Mouse (Mus musculus): ENCODE measurements around the gene Ralbp1. TPM values are rescaled to one million over a fixed set of nuclear protein-coding genes. Genes with fewer than 3 reads are reported as not detected.

Gene Ralbp1
- polyA plus RNA-seq, 1 experiment = 12.8 TPM

GRCm38 (mm10) chr17:65924218-65924617 lies 38.6 kb upstream of the Ralbp1 start:
- no peaks in the 10 kb centered on the region for H3K4me1 ChIP-seq (ENCODE audit: control insufficient read depth, insufficient read depth, low read length)
- no peaks in the 10 kb centered on the region for H3K27me3 ChIP-seq (ENCODE audit: control insufficient read depth, insufficient read depth, low read length)
- H3K27ac ChIP-seq (ENCODE audit: control insufficient read depth, insufficient read depth, low read depth, low read length) = no peak overlapping the region
- no peaks in the 10 kb centered on the region; the same call in 1 of the 2 replicates for H3K36me3 ChIP-seq (ENCODE audit: control insufficient read depth, insufficient read depth, low read length)
- no peak overlapping the region for H3K4me3 ChIP-seq (ENCODE audit: control insufficient read depth, low read depth, low read length)
- no peak for TF ChIP-seq CTCF (IDR thresholded peaks at IDR 0.05; ENCODE audit: control insufficient read depth, insufficient read depth, insufficient replicate concordance, low read depth, low read length)
- no peak for TF ChIP-seq POLR2A (IDR thresholded peaks at IDR 0.05; ENCODE audit: control insufficient read depth, low read depth, low read length)

- H3K36me3 ChIP-seq (ENCODE audit: control insufficient read depth, insufficient read depth, low read length) = no peaks in the 10 kb centered on the region; the same call in 1 of the 2 replicates
- TF ChIP-seq CTCF (IDR thresholded peaks at IDR 0.05; ENCODE audit: control insufficient read depth, insufficient read depth, insufficient replicate concordance, low read depth, low read length) = no peak
- no peak for TF ChIP-seq POLR2A (IDR thresholded peaks at IDR 0.05; ENCODE audit: control insufficient read depth, low read depth, low read length)
- no peak overlapping the region for H3K4me3 ChIP-seq (ENCODE audit: control insufficient read depth, low read depth, low read length)
- no peak overlapping the region for H3K27ac ChIP-seq (ENCODE audit: control insufficient read depth, insufficient read depth, low read depth, low read length)
- H3K4me1 ChIP-seq (ENCODE audit: control insufficient read depth, insufficient read depth, low read length) = no peaks in the 10 kb centered on the region
- no peaks in the 10 kb centered on the region for H3K27me3 ChIP-seq (ENCODE audit: control insufficient read depth, insufficient read depth, low read length)
These were observed 36.4 kb upstream of the Ralbp1 start for GRCm38 (mm10) chr17:65921975-65922374.

- TF ChIP-seq POLR2A (IDR thresholded peaks at IDR 0.05; ENCODE audit: control insufficient read depth, low read depth, low read length) (no peak), CTCF (IDR thresholded peaks at IDR 0.05; ENCODE audit: control insufficient read depth, insufficient read depth, insufficient replicate concordance, low read depth, low read length) (no peak)
- Histone ChIP-seq H3K36me3 (ENCODE audit: control insufficient read depth, insufficient read depth, low read length) (no peaks in the 10 kb centered on the region; the same call in 1 of the 2 replicates), H3K4me1 (ENCODE audit: control insufficient read depth, insufficient read depth, low read length) (no peaks in the 10 kb centered on the region), H3K27me3 (ENCODE audit: control insufficient read depth, insufficient read depth, low read length) (no peaks in the 10 kb centered on the region), H3K27ac (ENCODE audit: control insufficient read depth, insufficient read depth, low read depth, low read length) (no peak overlapping the region), H3K4me3 (ENCODE audit: control insufficient read depth, low read depth, low read length) (no peak overlapping the region)
These were observed 33.6 kb upstream of the Ralbp1 start for GRCm38 (mm10) chr17:65919235-65919634.

GRCm38 (mm10) chr17:65916135-65916668 lies 30.6 kb upstream of the Ralbp1 start:
- no peak overlapping the region for H3K4me3 ChIP-seq (ENCODE audit: control insufficient read depth, low read depth, low read length)
- H3K27me3 ChIP-seq (ENCODE audit: control insufficient read depth, insufficient read depth, low read length) = no peaks in the 10 kb centered on the region
- no peaks in the 10 kb centered on the region for H3K4me1 ChIP-seq (ENCODE audit: control insufficient read depth, insufficient read depth, low read length)
- TF ChIP-seq CTCF (IDR thresholded peaks at IDR 0.05; ENCODE audit: control insufficient read depth, insufficient read depth, insufficient replicate concordance, low read depth, low read length) (no peak), POLR2A (IDR thresholded peaks at IDR 0.05; ENCODE audit: control insufficient read depth, low read depth, low read length) (no peak)
- H3K36me3 ChIP-seq (ENCODE audit: control insufficient read depth, insufficient read depth, low read length) = no peaks in the 10 kb centered on the region
- H3K27ac ChIP-seq (ENCODE audit: control insufficient read depth, insufficient read depth, low read depth, low read length) = no peak overlapping the region

- no peak for TF ChIP-seq CTCF (IDR thresholded peaks at IDR 0.05; ENCODE audit: control insufficient read depth, insufficient read depth, insufficient replicate concordance, low read depth, low read length)
- TF ChIP-seq POLR2A (IDR thresholded peaks at IDR 0.05; ENCODE audit: control insufficient read depth, low read depth, low read length) = no peak; the same call in 1 of the 2 replicates
- no peaks in the 10 kb centered on the region for H3K27me3 ChIP-seq (ENCODE audit: control insufficient read depth, insufficient read depth, low read length)
- H3K4me1 ChIP-seq (ENCODE audit: control insufficient read depth, insufficient read depth, low read length) = no peaks in the 10 kb centered on the region
- no peaks in the 10 kb centered on the region for H3K36me3 ChIP-seq (ENCODE audit: control insufficient read depth, insufficient read depth, low read length)
- H3K4me3 ChIP-seq (ENCODE audit: control insufficient read depth, low read depth, low read length) = peak overlapping the region; percentile 64
- no peak overlapping the region for H3K27ac ChIP-seq (ENCODE audit: control insufficient read depth, insufficient read depth, low read depth, low read length)
These were observed 28.5 kb upstream of the Ralbp1 start for GRCm38 (mm10) chr17:65914083-65914482.

GRCm38 (mm10) chr17:65912202-65912601 lies 26.6 kb upstream of the Ralbp1 start:
- H3K27ac ChIP-seq (ENCODE audit: control insufficient read depth, insufficient read depth, low read depth, low read length) = no peak overlapping the region
- no peak overlapping the region for H3K4me3 ChIP-seq (ENCODE audit: control insufficient read depth, low read depth, low read length)
- H3K4me1 ChIP-seq (ENCODE audit: control insufficient read depth, insufficient read depth, low read length) = no peaks in the 10 kb centered on the region
- no peaks in the 10 kb centered on the region for H3K36me3 ChIP-seq (ENCODE audit: control insufficient read depth, insufficient read depth, low read length)
- H3K27me3 ChIP-seq (ENCODE audit: control insufficient read depth, insufficient read depth, low read length) = no peaks in the 10 kb centered on the region
- TF ChIP-seq POLR2A (IDR thresholded peaks at IDR 0.05; ENCODE audit: control insufficient read depth, low read depth, low read length) = no peak
- no peak for TF ChIP-seq CTCF (IDR thresholded peaks at IDR 0.05; ENCODE audit: control insufficient read depth, insufficient read depth, insufficient replicate concordance, low read depth, low read length)

- no peak for TF ChIP-seq CTCF (IDR thresholded peaks at IDR 0.05; ENCODE audit: control insufficient read depth, insufficient read depth, insufficient replicate concordance, low read depth, low read length)
- no peak for TF ChIP-seq POLR2A (IDR thresholded peaks at IDR 0.05; ENCODE audit: control insufficient read depth, low read depth, low read length)
- no peak overlapping the region; the same call in 1 of the 2 replicates for H3K4me3 ChIP-seq (ENCODE audit: control insufficient read depth, low read depth, low read length)
- H3K27ac ChIP-seq (ENCODE audit: control insufficient read depth, insufficient read depth, low read depth, low read length) = no peak overlapping the region
- H3K36me3 ChIP-seq (ENCODE audit: control insufficient read depth, insufficient read depth, low read length) = no peaks in the 10 kb centered on the region
- H3K4me1 ChIP-seq (ENCODE audit: control insufficient read depth, insufficient read depth, low read length) = peaks cover 3% of the 10 kb centered on the region
- H3K27me3 ChIP-seq (ENCODE audit: control insufficient read depth, insufficient read depth, low read length) = no peaks in the 10 kb centered on the region
These were observed 25.9 kb upstream of the Ralbp1 start for GRCm38 (mm10) chr17:65911285-65912069.
